Mouse (Mus musculus) fat pad, adult 2 months (tissue): Measurements from ENCODE around the gene Gm12394.
"Not testable (repeated sequence)": the region's sequence is repeated elsewhere in the genome, so short reads cannot be mapped to it uniquely, and the experiment has no call there.

Experiments used
- DNase-seq: peaks from one replicate; pipeline ENCODE4 v3.0.0-alpha.2; 2011; ENCODE audit warnings: low read depth, low spot score; ENCODE audit errors: extremely low read depth

Gm12394 gene

DNA sequence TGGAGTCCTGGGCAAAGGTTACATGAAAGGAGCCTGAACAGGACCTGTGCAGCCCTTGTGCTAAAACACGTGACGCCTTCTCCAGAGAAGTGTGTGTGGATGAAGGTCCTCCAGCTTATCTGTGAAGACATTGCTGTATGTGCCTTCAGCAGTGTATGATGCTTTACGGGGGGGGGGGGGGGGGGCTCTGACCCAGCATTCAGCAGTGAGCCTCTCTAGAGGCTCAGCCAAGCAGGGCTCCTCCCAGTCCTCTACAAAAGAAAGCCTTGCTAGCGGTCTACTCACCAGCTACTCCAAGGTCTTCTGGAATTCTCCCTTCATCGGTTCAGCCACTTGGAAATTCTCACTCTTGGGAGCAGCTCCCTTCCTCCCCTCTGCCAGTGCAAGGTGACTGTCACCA lies 6.9 kb upstream of the Gm12394 start:
- DNase-seq = not testable (repeated sequence)

- not testable (repeated sequence) for DNase-seq
Measured at GRCm38 (mm10) chr4:42860483-42860882, 3.9 kb upstream of the Gm12394 start.

DNA sequence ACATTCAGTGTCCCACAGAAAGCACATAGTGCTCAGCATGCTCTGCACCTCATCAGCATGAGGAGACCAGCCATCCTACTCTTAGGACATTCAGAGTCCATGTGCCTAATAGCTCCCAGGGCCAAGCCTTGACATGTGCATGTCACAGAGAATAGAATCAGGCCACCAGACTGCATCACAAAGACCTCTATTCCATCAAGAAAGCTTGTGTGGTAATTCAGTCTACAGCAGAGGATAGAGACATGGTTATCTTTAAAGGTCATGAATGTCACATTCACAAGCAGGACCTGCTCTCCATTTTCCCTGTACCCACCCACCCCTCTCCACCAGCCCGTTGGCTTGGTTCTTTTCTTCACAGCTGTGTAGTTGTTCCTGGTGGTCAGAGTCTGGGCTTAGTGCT lies 2.8 kb downstream of the Gm12394 start, which contains the start of gene Fam205a1:
TSS of gene Fam205a1 (minus strand) at position 101 of the 400 bp plus-strand sequence.
- DNase-seq = not testable (repeated sequence)

DNA sequence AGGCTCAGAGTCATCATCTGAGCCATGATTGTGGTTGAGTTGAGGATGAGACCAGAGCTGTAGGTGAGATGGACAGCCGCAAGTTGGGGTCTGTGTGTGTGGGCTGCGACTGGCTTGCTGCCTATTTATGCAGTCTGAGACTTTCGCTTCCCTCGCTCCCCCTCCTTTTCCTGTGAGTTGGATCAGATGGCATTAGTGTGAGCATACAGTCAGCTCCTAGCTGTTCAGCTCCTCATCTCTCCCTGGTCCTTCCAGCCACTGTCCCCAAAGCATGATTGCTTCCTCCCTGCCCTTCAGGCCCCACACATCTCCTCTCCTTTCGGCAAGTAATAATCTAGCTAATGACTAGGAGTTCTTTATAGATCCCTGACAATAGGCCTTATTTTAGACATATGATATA lies 82.7 kb downstream of the Gm12394 start, which contains the start of gene Ccl21a:
TSS of gene Ccl21a (minus strand) at position 101 of the 400 bp plus-strand sequence.
- DNase-seq = not testable (repeated sequence)

DNA sequence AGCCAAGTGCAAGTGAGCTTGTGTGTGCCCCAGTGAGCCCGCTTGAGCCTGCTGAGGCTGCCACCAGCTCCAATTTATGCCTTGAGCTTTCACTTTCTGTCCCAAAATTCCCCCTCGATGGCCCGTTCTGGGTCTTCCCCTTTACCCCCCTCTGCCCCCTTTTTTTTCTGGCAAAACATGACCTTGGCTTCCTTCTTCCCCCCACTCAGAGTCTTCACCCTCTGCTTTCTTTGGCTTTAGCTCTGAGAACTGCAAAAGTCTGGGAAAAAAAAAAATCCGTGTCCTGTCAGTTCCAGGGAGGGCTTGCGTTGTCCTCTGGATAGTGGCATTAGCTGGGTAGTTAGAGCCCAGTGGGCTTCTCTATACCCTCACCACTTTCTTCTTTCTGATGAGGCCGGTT lies 100.1 kb downstream of the Gm12394 start, which contains the start of gene Ccl19:
TSS of gene Ccl19 (minus strand) at position 101 of the 400 bp plus-strand sequence.
- DNase-seq = not testable (repeated sequence)

DNA sequence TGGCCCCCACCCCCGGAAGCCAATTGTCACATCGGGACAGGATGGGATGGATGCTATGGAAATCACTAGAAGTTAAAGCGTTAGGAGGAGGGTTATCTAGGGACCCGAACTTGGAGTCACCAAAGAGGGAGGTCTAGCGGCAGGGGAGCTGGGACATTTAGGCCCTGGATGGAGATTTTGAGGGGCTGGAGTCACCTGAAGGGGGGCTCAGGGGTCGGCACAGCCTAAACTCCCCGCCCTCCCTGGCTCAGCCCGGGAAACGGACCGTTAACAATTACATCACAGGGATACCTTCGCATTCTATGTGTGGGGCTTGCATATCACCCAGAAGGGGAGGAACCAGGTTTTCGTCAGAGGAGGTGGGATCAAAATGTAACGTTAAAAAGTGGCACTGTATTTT lies 121.3 kb downstream of the Gm12394 start, which contains the start of gene 4930578G10Rik:
TSS of gene 4930578G10Rik (plus strand) at position 301 of the 400 bp plus-strand sequence.
- DNase-seq = not testable (repeated sequence)
